Mouse (Mus musculus): Measurements from ENCODE around the gene Anks1. TPM values are rescaled to one million over a fixed set of nuclear protein-coding genes. Genes with fewer than 3 reads are reported as not detected.

Gene Anks1
- polyA plus RNA-seq, 1 experiment from 2014 or later, result 8.5 TPM

- 82% methylated on average over 10 of the region's 10 CpGs for WGBS
- H3K9ac ChIP-seq, result no peak overlapping the region
- no peak overlapping the region for H3K4me3 ChIP-seq
- no peaks in the 10 kb centered on the region for H3K27me3 ChIP-seq
- ATAC-seq (replicated peaks; ENCODE audit: insufficient number of reproducible peaks, insufficient read depth, low FRiP score, low read depth), result no peak
- no peak overlapping the region for H3K4me2 ChIP-seq
- no peaks in the 10 kb centered on the region for H3K36me3 ChIP-seq
- H3K9me3 ChIP-seq (replicated peaks), result no peaks in the 10 kb centered on the region
- peaks cover 26% of the 10 kb centered on the region for H3K4me1 ChIP-seq (replicated peaks)
- H3K27ac ChIP-seq, result no peak overlapping the region
Observed at GRCm38 (mm10) chr17:27934136-27934910, 25.2 kb downstream of the Anks1 start.

DNA sequence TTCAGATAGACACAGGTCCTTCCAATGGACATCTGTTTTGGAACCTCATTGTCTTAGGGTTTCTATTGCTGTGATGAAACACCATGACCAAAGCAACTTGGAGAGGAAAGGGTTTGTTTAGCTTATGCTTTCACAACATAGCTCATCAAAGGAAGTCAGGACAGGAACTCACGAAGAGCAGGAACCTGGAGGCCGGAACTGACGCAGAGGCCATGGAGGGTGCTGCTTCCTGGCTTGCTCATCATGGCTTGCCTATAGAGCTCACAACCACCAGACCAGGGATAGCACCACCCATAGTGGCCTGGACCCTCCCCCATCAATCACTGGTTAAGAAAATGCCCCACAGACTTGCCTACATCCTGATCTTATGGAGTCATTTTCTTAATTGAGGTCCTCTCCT, 26.0 kb downstream of the Anks1 start:
- H3K4me1 ChIP-seq (replicated peaks), result peaks cover 33% of the 10 kb centered on the region
- no peaks in the 10 kb centered on the region for H3K9me3 ChIP-seq (replicated peaks)
- no peak overlapping the region for H3K9ac ChIP-seq
- WGBS, result 80% methylated on average over 3 of the region's 3 CpGs
- no peaks in the 10 kb centered on the region for H3K27me3 ChIP-seq
- H3K4me3 ChIP-seq, result no peak overlapping the region
- no peaks in the 10 kb centered on the region for H3K36me3 ChIP-seq
- no peak overlapping the region for H3K27ac ChIP-seq
- no peak overlapping the region for H3K4me2 ChIP-seq
- ATAC-seq (replicated peaks; ENCODE audit: insufficient number of reproducible peaks, insufficient read depth, low FRiP score, low read depth), result no peak

GRCm38 (mm10) chr17:27937054-27937615, 28.0 kb downstream of the Anks1 start:
- WGBS, result 64% methylated on average over 4 of the region's 4 CpGs
- no peak overlapping the region for H3K9ac ChIP-seq
- no peaks in the 10 kb centered on the region for H3K9me3 ChIP-seq (replicated peaks)
- no peak overlapping the region for H3K4me2 ChIP-seq
- no peak for ATAC-seq (replicated peaks; ENCODE audit: insufficient number of reproducible peaks, insufficient read depth, low FRiP score, low read depth)
- H3K4me3 ChIP-seq, result no peak overlapping the region
- H3K4me1 ChIP-seq (replicated peaks), result peaks cover 48% of the 10 kb centered on the region
- peak overlapping the region; percentile 78 for H3K27ac ChIP-seq
- H3K27me3 ChIP-seq, result no peaks in the 10 kb centered on the region
- H3K36me3 ChIP-seq, result no peaks in the 10 kb centered on the region

DNA sequence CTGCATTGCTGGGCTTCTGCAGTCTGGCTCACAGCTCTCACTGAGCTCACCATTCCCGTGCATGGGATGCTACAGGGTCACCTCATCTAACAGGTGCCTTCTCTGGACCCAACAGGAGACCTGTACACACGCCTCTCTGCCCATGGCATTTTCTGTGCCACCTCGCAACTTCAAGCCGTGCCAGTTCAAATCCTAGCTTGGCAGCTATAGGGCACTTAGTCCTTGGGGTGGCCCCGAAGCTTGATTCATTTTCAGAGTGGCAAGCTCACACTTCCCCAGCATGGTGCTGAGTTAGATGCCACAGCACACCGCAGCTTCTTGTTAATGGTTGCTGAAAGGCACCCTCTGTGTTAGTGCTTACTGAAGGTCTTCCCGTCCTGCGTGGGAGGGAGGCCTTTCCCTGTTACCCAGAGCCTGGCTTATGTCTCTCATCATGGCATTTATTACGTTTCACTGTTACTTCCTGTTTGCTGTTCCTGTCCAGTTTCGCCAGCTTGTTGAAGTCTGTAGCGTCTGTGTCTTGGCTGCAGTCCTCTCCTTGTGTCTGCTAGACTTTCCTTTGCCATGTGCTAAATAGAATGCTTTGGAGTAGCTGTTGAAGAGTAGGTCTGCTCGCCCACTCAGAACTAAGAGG, 29.1 kb downstream of the Anks1 start:
- peaks cover 48% of the 10 kb centered on the region for H3K4me1 ChIP-seq (replicated peaks)
- no peak for ATAC-seq (replicated peaks; ENCODE audit: insufficient number of reproducible peaks, insufficient read depth, low FRiP score, low read depth)

GRCm38 (mm10) chr17:27939028-27939427, 29.9 kb downstream of the Anks1 start:
- H3K36me3 ChIP-seq, result no peaks in the 10 kb centered on the region
- no peaks in the 10 kb centered on the region for H3K27me3 ChIP-seq
- H3K9ac ChIP-seq, result no peak overlapping the region
- no peak overlapping the region for H3K4me2 ChIP-seq
- 71% methylated on average over 5 of the region's 5 CpGs for WGBS
- ATAC-seq (replicated peaks; ENCODE audit: insufficient number of reproducible peaks, insufficient read depth, low FRiP score, low read depth), result no peak
- H3K9me3 ChIP-seq (replicated peaks), result no peaks in the 10 kb centered on the region
- H3K4me1 ChIP-seq (replicated peaks), result peaks cover 48% of the 10 kb centered on the region
- H3K4me3 ChIP-seq, result no peak overlapping the region
- H3K27ac ChIP-seq, result peak overlapping the region; percentile 78

More for the DNA sequence above, 29.1 kb downstream of the Anks1 start:
- Histone ChIP-seq H3K9me3 (replicated peaks) (no peaks in the 10 kb centered on the region), H3K36me3 (no peaks in the 10 kb centered on the region), H3K27me3 (no peaks in the 10 kb centered on the region), H3K9ac (no peak overlapping the region), H3K4me2 (no peak overlapping the region), H3K4me3 (no peak overlapping the region), H3K27ac (peak overlapping the region; percentile 78)
- 51% methylated on average over 12 of the region's 12 CpGs for WGBS

GRCm38 (mm10) chr17:27940352-27940751, 31.2 kb downstream of the Anks1 start:
- H3K9me3 ChIP-seq (replicated peaks), result no peaks in the 10 kb centered on the region
- 72% methylated on average over 4 of the region's 4 CpGs for WGBS
- H3K27ac ChIP-seq, result peak overlapping the region; percentile 14; the same call in 1 of the 2 replicates
- H3K4me1 ChIP-seq (replicated peaks), result peaks cover 52% of the 10 kb centered on the region
- H3K9ac ChIP-seq, result no peak overlapping the region
- H3K27me3 ChIP-seq, result no peaks in the 10 kb centered on the region
- no peak overlapping the region for H3K4me3 ChIP-seq
- H3K36me3 ChIP-seq, result no peaks in the 10 kb centered on the region
- no peak for ATAC-seq (replicated peaks; ENCODE audit: insufficient number of reproducible peaks, insufficient read depth, low FRiP score, low read depth)
- H3K4me2 ChIP-seq, result no peak overlapping the region

GRCm38 (mm10) chr17:27941178-27941577, 32.1 kb downstream of the Anks1 start:
- ATAC-seq (replicated peaks; ENCODE audit: insufficient number of reproducible peaks, insufficient read depth, low FRiP score, low read depth), result no peak
- Histone ChIP-seq H3K27ac (no peak overlapping the region), H3K9ac (no peak overlapping the region), H3K9me3 (replicated peaks) (no peaks in the 10 kb centered on the region), H3K27me3 (no peaks in the 10 kb centered on the region), H3K4me3 (no peak overlapping the region), H3K36me3 (no peaks in the 10 kb centered on the region), H3K4me2 (no peak overlapping the region), H3K4me1 (replicated peaks) (peaks cover 60% of the 10 kb centered on the region)
- 58% methylated on average over 5 of the region's 5 CpGs for WGBS

GRCm38 (mm10) chr17:27941698-27942097, 32.6 kb downstream of the Anks1 start:
- peaks cover 64% of the 10 kb centered on the region for H3K4me1 ChIP-seq (replicated peaks)
- no peak overlapping the region for H3K4me2 ChIP-seq
- H3K27ac ChIP-seq, result no peak overlapping the region
- no peaks in the 10 kb centered on the region for H3K27me3 ChIP-seq
- no peaks in the 10 kb centered on the region for H3K9me3 ChIP-seq (replicated peaks)
- no peak for ATAC-seq (replicated peaks; ENCODE audit: insufficient number of reproducible peaks, insufficient read depth, low FRiP score, low read depth)
- H3K36me3 ChIP-seq, result no peaks in the 10 kb centered on the region
- WGBS, result 57% methylated on average over 2 of the region's 2 CpGs
- H3K9ac ChIP-seq, result no peak overlapping the region
- no peak overlapping the region for H3K4me3 ChIP-seq

- H3K4me1 ChIP-seq (replicated peaks), result peaks cover 60% of the 10 kb centered on the region
- no peak overlapping the region for H3K9ac ChIP-seq
- no peak for ATAC-seq (replicated peaks; ENCODE audit: insufficient number of reproducible peaks, insufficient read depth, low FRiP score, low read depth)
- no peaks in the 10 kb centered on the region for H3K27me3 ChIP-seq
- H3K4me2 ChIP-seq, result no peak overlapping the region
- no peak overlapping the region for H3K27ac ChIP-seq
- H3K4me3 ChIP-seq, result no peak overlapping the region
- H3K9me3 ChIP-seq (replicated peaks), result no peaks in the 10 kb centered on the region
- WGBS, result 87% methylated on average over 4 of the region's 4 CpGs
- no peaks in the 10 kb centered on the region for H3K36me3 ChIP-seq
Observed at GRCm38 (mm10) chr17:27942131-27942530, 33.0 kb downstream of the Anks1 start.

GRCm38 (mm10) chr17:27945546-27946216, 36.6 kb downstream of the Anks1 start:
- H3K27me3 ChIP-seq, result no peaks in the 10 kb centered on the region
- H3K4me2 ChIP-seq, result no peak overlapping the region
- WGBS, result 42% methylated on average over 6 of the region's 6 CpGs
- no peak overlapping the region for H3K4me3 ChIP-seq
- H3K9me3 ChIP-seq (replicated peaks), result no peaks in the 10 kb centered on the region
- peak overlapping the region; percentile 73 for H3K27ac ChIP-seq
- H3K36me3 ChIP-seq, result no peaks in the 10 kb centered on the region
- ATAC-seq (replicated peaks; ENCODE audit: insufficient number of reproducible peaks, insufficient read depth, low FRiP score, low read depth), result peak; percentile 56; the same call in 1 of the 2 replicates
- H3K9ac ChIP-seq, result no peak overlapping the region
- peaks cover 29% of the 10 kb centered on the region for H3K4me1 ChIP-seq (replicated peaks)

- no peak overlapping the region for H3K9ac ChIP-seq
- peak overlapping the region; percentile 73 for H3K27ac ChIP-seq
- no peaks in the 10 kb centered on the region for H3K27me3 ChIP-seq
- H3K36me3 ChIP-seq, result no peaks in the 10 kb centered on the region
- peaks cover 22% of the 10 kb centered on the region for H3K4me1 ChIP-seq (replicated peaks)
- H3K4me3 ChIP-seq, result no peak overlapping the region
- no peaks in the 10 kb centered on the region for H3K9me3 ChIP-seq (replicated peaks)
- H3K4me2 ChIP-seq, result no peak overlapping the region
- no peak for ATAC-seq (replicated peaks; ENCODE audit: insufficient number of reproducible peaks, insufficient read depth, low FRiP score, low read depth)
- 81% methylated on average over 8 of the region's 8 CpGs for WGBS
Observed at GRCm38 (mm10) chr17:27946371-27946770, 37.3 kb downstream of the Anks1 start.
